Mouse (Mus musculus) adrenal gland, postnatal 36 days (tissue): ENCODE results near the gene Grk5. TPM values are rescaled to one million over a fixed set of nuclear protein-coding genes. Genes with fewer than 3 reads are reported as not detected.

ENCODE experiments used
- DNase-seq, 2 experiments: peaks; one replicate each; pipeline ENCODE4 v3.0.0; 2021; ENCODE audit warnings: mixed read lengths in 1 of 2
- total RNA-seq, 2 experiments: library from RNA; stranded (reverse); gene quantifications; 2 replicates each; pipeline ENCODE4 v1.2.3; 2021

The Grk5 gene
- total RNA-seq, 2 experiments from 2014 or later: 18.8 to 39.9 TPM

DNA sequence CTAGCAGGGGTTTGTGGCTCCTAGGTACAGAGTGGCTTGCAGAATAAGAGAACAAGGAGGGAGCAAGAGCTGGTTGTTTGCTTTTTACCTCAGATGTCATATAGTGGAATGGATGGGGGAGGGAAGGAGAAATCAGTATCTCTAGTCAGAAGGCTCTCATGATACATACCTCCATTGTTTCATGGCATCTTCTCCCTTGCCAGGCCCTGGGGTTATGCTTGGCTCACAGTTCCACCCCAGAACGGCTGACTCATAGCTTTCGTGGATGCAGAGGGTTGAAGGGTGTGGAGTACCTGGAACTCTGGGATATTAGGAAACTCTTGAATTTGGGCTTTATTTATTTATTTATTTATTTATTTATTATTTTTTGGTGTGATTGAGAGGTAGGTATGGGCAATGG is 84.0 kb downstream of the Grk5 start:
- DNase-seq: no peak

DNA sequence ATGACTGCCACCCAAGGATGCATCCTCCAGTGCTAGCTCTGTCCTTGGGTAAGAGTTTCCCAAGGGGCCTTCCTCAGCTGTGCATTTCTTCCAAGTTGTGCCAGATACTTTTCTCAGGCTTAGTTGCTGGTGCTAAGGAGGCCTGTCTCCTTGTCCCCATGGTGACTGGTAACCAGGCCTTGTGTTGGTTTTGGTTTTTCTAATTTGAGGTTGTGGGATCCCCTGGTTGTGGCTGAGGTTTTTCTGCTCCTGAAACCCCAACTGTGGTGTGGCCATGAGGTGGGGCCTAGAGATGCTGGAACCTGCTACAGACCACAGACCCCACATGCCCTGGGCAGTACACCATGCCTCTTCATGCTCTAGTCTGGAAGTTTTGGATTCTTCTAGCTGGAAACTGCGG is 90.0 kb downstream of the Grk5 start:
- DNase-seq: no peak

DNA sequence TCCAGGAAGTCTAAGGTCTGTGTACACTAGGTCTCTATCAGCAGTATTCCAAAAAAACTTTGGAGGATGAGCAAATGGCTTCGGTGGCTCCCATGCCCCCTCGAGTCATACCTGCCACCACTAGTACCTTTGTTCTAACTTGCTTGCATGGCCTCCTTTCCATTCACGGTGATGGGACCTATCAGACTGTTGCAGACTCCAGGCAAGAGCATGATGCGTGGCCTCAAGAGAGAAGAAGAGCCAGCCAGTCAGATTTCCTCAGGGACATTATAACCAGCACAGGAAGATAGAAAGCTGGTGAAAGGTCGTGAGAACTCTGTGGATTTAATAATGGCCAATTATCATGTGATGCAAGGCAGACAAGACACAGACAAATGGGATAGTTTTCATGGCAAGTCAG is 91.8 kb downstream of the Grk5 start:
- no peak for DNase-seq

DNA sequence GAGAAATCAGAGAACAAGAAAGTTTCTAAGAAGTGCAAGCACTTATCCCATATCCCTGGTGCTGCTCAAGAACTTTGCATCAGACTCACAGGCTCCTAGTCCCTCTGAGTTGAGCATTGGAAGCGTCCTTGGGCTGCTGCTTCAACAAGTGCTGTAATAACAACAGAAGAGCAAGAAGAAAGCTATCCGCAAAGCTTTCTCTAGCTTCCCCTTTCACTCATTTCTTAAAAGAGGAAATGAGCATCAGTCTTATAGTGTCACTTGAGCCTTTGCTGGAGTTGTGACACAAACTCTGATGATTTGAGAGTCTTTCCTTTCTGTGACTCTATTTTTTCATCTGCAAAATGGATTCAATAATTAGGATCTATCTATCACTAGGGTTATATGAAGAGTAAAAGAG is 92.3 kb downstream of the Grk5 start:
- DNase-seq: no peak

DNA sequence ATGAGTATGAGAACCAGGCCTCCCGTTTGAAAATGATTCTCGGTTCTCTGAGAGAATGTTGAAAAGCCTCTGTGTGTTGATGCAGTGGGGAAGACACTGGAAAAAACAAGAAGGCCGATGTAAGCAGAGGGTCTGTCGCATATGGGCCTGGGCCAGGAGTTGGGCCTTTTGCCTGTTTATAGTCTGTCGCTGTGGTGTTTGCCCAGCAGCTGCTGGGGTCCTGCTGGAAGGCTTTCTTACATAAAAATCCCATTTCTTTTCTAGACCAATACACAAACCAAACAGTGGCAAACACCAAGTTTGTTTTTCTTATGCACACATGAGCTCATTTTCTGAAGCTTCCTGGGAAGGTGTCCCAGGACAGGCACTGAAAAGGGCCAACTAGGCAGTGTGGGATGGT is 100.2 kb downstream of the Grk5 start:
- no peak for DNase-seq

DNA sequence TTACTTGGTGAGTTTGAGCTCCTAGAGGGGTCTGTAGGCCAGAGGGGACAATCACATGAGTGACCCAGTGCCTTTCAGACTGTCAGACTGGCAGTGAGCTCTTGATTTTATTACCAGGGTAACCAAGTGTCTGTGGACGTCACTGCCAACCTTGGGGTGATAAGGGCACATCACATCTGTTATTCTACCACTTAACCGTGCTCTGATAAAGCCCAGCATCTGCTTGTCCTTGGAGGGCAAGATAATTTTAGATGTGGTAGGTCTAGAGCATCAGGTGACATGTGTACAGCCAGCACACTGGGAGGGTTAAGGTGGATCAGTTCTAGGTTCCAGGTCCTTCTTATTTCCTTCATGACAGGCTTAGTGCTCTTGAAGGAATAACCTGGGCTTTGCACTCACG is 104.7 kb downstream of the Grk5 start:
- DNase-seq: peak in 1 of 2 experiments; percentile 38

DNA sequence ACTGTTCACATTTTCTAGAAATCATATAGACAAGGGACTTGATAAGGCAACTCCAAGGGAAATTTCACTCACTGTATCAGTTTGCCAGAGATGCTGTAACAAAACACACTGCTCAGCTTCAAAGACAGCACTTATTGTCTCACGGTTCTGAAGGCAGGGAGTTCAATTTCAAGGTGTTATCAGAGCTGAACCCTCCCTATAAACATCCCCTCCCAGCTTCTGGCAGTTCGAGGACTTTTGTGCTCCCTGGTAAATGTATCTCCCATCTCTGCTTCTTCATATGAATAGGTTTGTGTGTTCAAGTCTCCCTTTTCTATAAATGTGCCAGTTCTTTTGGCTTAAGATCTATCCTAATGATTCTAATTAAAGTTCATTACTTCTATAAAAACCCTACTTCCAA is 105.3 kb downstream of the Grk5 start:
- no peak for DNase-seq

DNA sequence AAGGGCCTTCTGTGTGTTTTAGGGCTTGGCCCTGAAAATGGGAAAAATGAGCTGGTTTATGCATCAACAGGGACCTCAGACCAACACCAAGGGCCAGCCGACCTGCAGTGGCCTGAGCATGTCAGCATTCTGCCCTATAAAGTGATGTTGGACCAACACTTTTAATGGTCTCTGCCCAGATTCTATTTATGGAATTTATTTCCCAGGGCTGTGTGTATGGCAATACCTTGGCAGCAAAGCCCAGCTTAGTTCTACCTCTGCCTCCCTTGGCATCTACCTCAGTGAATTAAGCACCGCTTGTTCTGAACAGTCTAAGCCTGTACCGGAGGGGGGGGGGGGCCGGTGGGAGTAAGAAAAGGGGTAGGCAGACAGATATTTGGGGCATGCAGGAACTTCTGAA is 108.2 kb downstream of the Grk5 start:
- DNase-seq: no peak

DNA sequence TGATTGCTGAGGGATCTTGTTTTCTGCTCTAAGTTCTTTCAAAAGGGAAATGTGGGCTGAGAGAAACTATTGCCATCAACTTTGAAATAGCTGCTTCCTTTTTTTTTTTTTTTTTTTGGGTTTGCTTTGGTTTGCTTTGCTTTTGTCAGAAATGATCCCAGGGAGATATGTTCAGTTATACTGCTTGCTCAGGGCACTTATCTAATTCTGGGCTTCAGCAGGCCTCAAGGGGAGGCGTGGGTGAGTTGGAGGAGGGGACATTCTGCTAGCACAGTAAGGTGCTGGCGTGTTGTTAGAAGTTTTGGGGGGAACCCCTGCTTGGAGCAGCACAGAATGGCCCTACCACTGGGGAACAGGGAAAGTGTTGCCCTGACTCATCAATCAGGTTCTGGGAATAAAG is 110.1 kb downstream of the Grk5 start:
- DNase-seq: no peak

DNA sequence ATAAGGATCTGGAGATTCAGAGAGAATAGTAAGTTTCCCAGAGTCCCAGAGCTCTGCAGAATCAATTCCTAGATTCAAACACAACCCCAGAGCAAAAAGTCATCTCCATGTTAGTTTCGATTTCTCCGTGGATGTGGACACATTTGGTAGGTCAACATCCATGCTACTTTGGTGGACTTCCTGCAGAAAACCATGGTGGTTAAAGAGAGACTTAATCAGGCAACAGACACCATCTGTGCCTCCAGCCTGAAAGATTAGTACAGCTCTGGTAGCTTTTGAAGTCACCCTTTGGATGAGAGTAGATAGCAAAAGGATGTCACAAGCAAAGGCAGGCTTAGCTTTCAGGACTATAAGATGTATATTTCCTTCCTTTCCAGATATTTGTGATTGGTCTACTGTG is 111.4 kb downstream of the Grk5 start:
- DNase-seq: no peak

DNA sequence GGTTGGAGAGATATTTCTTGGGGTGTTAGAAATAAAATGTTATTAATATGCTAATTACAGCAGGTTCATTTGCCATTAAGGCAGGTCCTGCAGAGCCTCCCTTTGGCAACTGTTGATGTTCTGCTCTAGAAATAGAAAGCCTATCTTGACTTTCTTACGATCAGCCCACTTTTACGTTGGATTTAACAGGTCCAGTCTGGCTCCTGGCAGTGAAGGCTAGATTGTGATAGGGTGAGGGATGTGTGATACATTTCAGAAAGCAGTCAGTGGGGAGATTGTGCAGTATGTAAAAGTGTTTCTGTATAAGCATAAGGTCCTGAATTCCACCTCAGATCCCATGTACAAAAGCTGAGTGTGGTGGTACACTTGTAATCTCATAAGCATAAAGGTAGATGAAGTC is 119.7 kb downstream of the Grk5 start:
- DNase-seq: no peak

DNA sequence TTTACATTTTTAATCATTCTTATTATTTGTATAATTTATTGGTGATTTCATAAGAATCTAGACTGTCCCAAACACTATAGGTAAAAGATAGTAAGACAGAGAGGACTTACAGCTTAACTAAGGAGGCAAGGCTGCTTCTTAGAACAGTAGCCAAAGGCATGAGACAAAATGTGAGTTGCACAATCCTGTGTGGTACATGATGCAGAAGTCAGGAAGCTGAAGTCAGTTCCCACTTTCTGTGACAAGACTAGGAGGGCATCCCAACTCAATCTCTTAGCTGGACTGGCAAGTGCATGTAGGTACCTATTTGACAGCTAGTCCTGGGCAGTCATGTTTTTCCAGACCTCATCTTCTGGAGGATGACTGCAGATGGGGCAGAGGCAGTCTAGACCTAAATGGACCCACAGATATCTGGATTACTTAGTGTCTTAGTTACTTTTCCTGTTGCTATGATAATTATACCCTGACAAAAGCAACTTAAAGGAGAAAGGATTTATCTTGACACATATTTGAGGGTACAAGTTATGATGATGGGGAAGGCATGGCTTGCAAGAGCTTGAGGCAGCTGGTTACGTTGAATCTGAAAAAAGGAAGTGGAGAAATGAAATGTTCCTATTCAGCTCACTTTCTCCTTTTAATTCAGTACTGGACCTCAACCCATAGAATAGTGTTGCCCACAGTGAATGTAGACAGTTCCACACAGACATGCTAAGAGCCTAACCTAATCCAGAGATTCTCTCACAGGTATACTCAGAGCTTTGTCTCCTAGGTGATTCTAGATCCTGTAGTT is 128.1 kb downstream of the Grk5 start:
- DNase-seq: no peak

DNA sequence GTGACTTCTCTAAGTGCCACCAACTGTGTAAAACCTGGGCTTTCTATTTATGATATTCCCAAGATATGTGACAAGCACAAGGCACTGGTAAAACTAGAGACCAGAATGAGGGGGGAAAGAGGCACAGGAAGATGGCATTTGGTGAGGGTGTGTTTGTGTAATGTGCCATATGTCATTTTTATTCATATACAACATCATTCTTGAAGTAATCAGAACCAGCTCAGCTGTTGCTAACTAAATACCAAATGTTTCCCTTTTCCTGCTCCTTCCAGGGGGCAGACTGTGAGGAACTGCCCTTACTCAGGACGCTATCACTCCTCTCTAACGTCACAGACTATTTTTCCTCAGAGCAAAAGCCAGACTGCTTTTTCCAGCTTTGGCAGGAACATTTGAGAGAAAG is 132.0 kb downstream of the Grk5 start:
- no peak for DNase-seq

DNA sequence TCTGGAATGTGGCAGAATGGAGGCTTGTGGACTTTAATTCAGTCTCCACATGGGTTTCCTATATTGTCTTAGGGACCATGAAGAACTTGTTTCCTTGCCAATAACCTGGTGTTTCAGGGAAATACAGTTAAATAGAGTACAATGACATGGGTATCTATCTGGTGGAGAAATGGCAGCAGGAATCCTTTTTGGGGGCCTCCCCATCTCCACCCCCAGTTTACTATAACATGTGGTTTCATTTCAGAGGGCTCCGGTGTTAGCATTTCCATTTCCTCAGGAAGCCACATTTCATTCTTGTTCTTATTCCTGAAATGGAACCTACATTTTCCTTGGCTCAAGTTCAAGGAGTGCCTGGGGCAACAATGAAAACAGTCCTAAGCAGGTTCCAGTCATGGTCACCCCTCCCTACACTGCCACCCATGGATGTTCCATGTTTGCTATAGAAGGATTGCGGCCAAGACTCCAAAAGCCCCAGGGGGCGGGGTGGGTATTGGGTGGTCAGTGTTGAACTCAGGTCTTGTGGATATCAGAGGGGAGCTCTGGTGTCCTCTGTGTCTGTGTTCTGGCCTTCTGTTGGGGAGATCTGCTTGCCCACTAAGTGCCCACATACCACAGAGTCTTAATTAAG is 132.5 kb downstream of the Grk5 start:
- no peak for DNase-seq

DNA sequence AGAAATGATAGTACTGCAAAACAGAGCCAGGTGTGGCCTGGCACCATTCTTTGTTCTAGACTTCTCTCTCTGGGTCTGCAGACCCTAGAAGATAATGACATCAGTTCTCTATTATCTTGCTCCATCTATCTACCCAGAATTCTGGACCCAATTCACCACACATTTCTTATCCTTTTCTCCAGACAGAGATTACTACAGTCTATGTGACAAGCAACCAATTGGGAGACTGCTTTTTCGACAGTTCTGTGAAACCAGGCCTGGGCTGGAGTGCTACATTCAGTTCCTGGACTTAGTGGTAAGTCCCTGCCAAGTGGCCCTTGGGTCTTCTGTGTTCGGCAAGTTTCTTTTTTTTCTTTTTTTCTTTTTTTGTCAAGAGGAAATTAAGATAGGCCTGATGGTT is 142.0 kb downstream of the Grk5 start:
- no peak for DNase-seq

DNA sequence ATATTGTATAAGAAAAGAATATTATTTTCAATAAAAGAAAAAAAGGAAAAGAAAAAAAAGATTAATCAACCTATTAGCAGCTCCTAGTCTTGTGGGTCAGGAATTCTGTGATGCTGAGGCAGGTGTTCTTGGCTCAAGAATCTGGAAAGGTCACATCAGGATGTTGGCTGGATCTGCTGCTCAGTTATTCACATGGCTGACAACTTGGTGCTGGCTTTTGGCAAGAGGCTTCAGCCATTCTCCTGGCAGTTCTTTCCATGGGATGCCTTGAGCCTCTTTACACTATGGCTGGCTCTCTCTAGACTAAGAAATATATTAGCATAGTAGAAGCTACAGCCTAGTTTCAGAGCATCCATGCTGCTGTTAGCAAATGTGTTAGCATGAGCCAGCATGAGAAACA is 149.6 kb downstream of the Grk5 start:
- no peak for DNase-seq

DNA sequence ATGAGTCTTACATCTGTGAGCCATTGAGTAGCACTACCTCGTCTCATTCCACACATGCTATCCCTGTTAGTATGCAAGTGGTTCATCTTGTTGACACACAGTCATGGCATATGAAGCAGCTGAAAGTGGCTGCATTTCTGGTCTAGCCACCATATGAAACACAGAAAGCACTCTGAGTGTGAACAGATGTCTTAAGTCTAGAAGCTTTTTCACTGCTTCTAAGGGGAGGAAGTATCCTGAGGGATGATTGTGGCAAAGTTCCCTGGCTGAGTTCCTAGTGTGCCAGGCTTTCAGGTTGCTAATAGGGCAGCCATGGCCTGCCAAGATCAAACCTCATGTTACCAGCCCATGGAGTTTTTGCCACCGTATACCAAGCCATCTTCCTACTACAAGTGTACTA is 159.1 kb downstream of the Grk5 start:
- DNase-seq: peak; percentile 19 to 44

DNA sequence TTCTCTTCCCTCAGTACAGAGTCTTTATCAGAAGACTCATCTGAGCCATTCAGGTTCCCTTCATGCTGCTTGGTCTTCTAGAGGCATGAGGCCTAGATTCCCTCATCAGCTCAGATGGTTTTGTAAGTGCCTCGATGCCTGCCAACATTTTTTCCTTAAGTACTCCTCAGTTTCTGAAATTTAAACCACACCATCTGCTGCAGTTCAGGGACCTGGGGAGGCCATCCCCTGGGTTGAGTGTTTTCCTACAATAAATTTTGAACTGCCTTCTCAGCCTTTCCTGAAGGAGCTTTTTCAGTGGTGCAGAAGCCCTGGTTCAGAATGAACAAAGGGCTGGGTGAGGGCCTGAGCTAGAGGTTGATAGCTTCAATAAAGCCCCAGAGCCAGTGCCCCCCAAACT is 159.9 kb downstream of the Grk5 start:
- DNase-seq: no peak

DNA sequence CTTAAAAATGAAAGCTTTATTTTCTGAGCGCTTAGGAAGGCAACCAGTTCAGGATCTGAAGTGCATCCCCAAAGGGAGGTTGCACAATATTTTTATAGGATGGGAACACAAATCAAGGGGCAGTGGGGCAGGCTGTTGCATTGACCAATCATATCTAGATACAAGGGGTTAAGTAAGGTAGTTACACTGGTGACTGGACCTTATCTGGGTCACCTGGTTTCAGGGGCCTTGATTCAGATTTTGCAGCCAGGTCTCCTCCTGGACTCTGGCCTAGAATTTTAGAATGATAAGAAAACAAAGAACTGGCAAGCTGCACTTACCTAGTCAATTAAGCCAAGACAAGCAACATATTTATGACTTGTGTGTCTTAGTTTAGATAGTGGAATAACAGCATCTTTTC is 161.6 kb downstream of the Grk5 start:
- no peak for DNase-seq

DNA sequence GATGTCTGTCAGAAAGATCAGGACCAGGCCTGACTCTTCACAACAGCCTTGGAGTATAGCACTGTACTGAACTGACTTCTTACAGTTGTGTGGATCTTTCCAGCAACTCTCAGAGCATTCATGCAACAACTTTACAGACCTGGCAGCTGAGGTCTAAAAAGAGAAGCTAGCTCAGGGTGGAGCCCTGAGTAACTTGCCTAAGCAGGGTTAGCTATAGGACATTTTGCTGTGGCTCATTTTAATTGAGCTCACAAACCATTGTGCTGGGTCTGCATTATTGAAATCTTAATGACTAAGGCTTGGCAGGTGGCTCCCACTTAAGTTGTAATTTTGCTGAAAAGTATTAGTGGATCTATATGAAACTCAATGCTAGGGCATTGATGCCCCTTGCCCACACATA is 162.5 kb downstream of the Grk5 start:
- no peak for DNase-seq

DNA sequence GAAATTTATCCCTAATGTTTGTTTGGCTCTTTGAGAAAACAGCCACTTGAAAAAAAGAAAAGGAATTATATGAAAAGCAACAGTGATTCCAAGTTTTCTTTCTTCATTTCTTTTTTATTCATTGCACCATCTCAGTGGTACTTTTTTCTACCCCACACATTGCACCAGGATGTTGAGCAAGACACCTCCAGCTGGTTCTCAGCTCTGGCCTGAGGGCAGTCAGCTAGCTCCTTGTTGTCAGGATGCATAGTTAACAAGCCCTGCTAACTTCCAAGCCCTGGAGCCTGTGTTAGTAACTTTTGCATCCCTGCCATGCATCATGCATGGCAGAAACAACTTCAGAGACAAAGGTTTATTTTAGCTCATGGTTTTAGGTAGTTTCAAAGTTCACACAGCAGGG is 163.2 kb downstream of the Grk5 start:
- DNase-seq: peak in 1 of 2 experiments; percentile 32

DNA sequence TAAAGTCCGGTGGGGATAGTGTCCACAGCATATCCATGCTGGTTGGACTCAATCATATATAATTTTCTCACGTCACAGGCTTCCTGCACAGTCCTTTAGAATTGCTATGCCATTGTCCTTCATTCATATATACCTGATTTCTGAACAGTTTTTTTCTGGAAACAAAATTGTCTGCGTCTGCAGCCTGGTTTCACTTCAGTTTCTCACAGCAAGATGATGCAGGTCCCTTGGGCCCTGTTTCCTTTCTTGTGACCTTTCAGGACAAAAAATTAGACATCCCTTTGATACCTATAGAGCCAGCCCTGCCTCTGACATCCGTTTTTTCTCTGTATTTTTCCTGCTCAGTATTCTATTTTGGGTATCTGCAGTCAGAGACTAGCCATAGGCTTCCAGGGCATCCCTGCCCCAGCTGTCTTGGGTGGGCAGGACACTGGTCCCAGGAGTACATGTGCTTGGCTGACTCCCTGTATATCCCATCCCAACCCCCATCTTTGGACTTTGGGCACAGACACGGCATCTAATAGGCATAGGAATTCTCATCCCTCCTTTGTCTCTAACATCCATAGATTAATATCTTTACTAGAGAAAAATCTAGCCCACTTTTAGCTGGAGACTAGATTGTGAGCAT is 167.3 kb downstream of the Grk5 start:
- no peak for DNase-seq

DNA sequence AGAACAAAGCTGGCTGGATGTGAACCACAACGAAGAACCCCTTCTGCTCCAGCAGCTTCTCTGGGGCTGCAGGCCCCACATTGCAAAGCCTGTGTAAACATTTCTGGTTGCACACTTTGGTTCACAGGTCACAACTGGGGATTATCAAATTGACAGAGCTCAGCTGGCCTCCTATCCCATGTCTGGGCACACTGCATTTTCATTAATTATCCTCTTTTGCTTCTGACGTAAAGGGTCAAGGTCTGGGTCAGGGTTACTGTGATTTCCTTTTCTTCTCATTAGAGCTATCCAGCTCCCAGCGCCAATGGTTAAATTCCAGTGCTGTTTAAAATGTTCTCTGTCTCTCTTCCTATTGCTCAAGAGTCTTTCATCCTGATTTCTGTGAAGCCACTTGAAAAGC is 168.0 kb downstream of the Grk5 start:
- DNase-seq: peak in 1 of 2 experiments; percentile 56

DNA sequence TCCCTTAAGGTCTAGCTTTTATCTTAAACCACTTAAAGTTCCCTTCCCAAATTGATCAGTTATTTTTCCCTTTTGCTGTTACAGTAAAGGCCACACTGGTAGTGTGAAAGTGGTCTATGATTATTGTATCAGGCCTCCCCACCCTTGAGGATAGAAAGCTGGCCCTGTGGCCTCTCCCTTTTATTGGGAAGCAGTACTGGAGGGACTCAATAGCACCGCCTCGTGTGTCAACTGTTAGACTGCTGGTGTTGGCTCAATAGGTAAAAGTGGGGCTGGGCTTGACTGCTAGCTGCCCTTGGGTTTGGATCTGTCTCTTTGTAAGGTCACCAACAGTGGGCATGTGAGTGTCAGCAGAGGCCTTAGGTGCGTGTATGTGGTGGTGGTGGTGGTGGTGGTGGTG is 174.8 kb downstream of the Grk5 start:
- DNase-seq: peak; percentile 15 to 32
